Mouse (Mus musculus) cerebellum, adult 2 months (tissue): ENCODE results near the gene Cxcr5.

Experiments used
- CTCF ChIP-seq: fragments of 200-500 bp; IDR thresholded peaks from 2 replicates; pipeline ENCODE4 v1.5.1; 2011; ENCODE audit warnings: low read depth, mild to moderate bottlenecking, control low read depth, low read length, moderate library complexity, borderline replicate concordance; ENCODE audit not compliant: insufficient read depth
- POLR2A ChIP-seq: fragments of 200-500 bp; IDR thresholded peaks from 2 replicates; pipeline ENCODE4 v1.6.1; 2011; ENCODE audit warnings: low read length, control low read depth, borderline replicate concordance; ENCODE audit not compliant: insufficient read depth

- TF ChIP-seq CTCF (no peak), POLR2A (no peak)
Measured at GRCm38 (mm10) chr9:44485516-44486161, 76.0 kb downstream of the Cxcr5 start.
